Mouse (Mus musculus) forebrain, embryonic 14.5 days (tissue): ENCODE results near the gene Rbks. TPM values are rescaled to one million over a fixed set of nuclear protein-coding genes. Genes with fewer than 3 reads are reported as not detected.

Experiments used
- ATAC-seq: fragments of 200-750 bp; cut with Nextera tagmentation; 2 replicates; pipeline ENCODE4 v1.8.0; 2017; ENCODE audit warnings: mild to moderate bottlenecking, moderate library complexity
- DNase-seq: peaks from one replicate; pipeline ENCODE4 v3.0.0-alpha.2; 2015; ENCODE audit warnings: low spot score
- H3K27ac ChIP-seq: fragments of 300-500 bp; sonication (generic); 2 replicates; pipeline ENCODE4 v1.5.1; 2014; ENCODE audit warnings: low read depth, mild to moderate bottlenecking, control low read depth, low read length, moderate library complexity
- H3K27me3 ChIP-seq: fragments of 300-500 bp; sonication (generic); replicated peaks from 2 replicates; pipeline ENCODE4 v1.6.1; 2014; ENCODE audit warnings: low read length, control low read depth, mixed read lengths; ENCODE audit not compliant: control insufficient read depth, insufficient read depth
- H3K36me3 ChIP-seq: fragments of 300-500 bp; sonication (generic); 2 replicates; pipeline ENCODE4 v1.6.1; 2014; ENCODE audit warnings: low read length, control low read depth; ENCODE audit not compliant: control insufficient read depth, insufficient read depth
- H3K4me1 ChIP-seq: fragments of 300-500 bp; sonication (generic); 2 replicates; pipeline ENCODE4 v1.6.1; 2014; ENCODE audit warnings: antibody characterized with exemption, low read length, control low read depth; ENCODE audit not compliant: control insufficient read depth, insufficient read depth
- H3K4me2 ChIP-seq: fragments of 300-500 bp; sonication (generic); 2 replicates; pipeline ENCODE4 v1.6.1; 2014; ENCODE audit warnings: mild to moderate bottlenecking, control low read depth, low read length
- H3K4me3 ChIP-seq: fragments of 300-500 bp; sonication (generic); 2 replicates; pipeline ENCODE4 v1.5.1; 2014; ENCODE audit warnings: low read depth, low read length, control low read depth
- H3K9ac ChIP-seq: fragments of 300-500 bp; sonication (generic); 2 replicates; pipeline ENCODE4 v1.6.1; 2014; ENCODE audit warnings: mild to moderate bottlenecking, low read length, control low read depth, moderate library complexity
- H3K9me3 ChIP-seq: fragments of 300-500 bp; sonication (generic); replicated peaks from 2 replicates; pipeline ENCODE4 v1.6.1; 2016; ENCODE audit warnings: low read length, control low read depth, mixed read lengths; ENCODE audit not compliant: control insufficient read depth
- WGBS: fragments of 180-500 bp; shearing (Covaris S2); extraction: QIAGEN DNeasy Blood & Tissue Kit; methylation state at CpG from one replicate; pipeline ENCODE4 v1.1.7; 2014; 5-methylcytosine and 5-hydroxymethylcytosine counted together
- polyA plus RNA-seq: library from polyadenylated mRNA; unstranded; fragments of >200 nt; fragmentation: Nextera tagmentation; extraction: Ambion mirVana; gene quantifications from 2 replicates; pipeline ENCODE4 v1.2.1, GENCODE M21; 2014

Gene Rbks
- polyA plus RNA-seq, 1 experiment from 2014 or later: 1.9 TPM

- DNase-seq: no peak
- Histone ChIP-seq H3K36me3 (no peaks in the 10 kb centered on the region), H3K4me3 (no peak overlapping the region), H3K9me3 (no peaks in the 10 kb centered on the region), H3K9ac (no peak overlapping the region), H3K27ac (no peak overlapping the region), H3K4me1 (peaks cover 4% of the 10 kb centered on the region), H3K27me3 (no peaks in the 10 kb centered on the region), H3K4me2 (no peak overlapping the region)
- no peak for ATAC-seq
These were observed 4.2 kb downstream of the Rbks start for GRCm38 (mm10) chr5:31693191-31693590.

GRCm38 (mm10) chr5:31687972-31688371 is 9.5 kb downstream of the Rbks start:
- H3K4me1 ChIP-seq: no peaks in the 10 kb centered on the region
- H3K9ac ChIP-seq: no peak overlapping the region
- H3K27me3 ChIP-seq: no peaks in the 10 kb centered on the region
- no peak overlapping the region for H3K27ac ChIP-seq
- H3K9me3 ChIP-seq: no peaks in the 10 kb centered on the region
- H3K4me3 ChIP-seq: no peak overlapping the region
- ATAC-seq (no peak), DNase-seq (no peak)
- 89% methylated on average over 3 of the region's 3 CpGs for WGBS
- no peak overlapping the region for H3K4me2 ChIP-seq
- H3K36me3 ChIP-seq: no peaks in the 10 kb centered on the region

GRCm38 (mm10) chr5:31686040-31686439 is 11.4 kb downstream of the Rbks start:
- Histone ChIP-seq H3K4me1 (no peaks in the 10 kb centered on the region), H3K27ac (no peak overlapping the region), H3K36me3 (no peaks in the 10 kb centered on the region), H3K9me3 (no peaks in the 10 kb centered on the region), H3K4me2 (no peak overlapping the region), H3K27me3 (no peaks in the 10 kb centered on the region), H3K9ac (no peak overlapping the region), H3K4me3 (no peak overlapping the region)
- no peak for ATAC-seq
- no peak for DNase-seq
- 34% methylated on average over 2 of the region's 2 CpGs for WGBS

GRCm38 (mm10) chr5:31682305-31682704 is 15.1 kb downstream of the Rbks start:
- 88% methylated on average over 1 of the region's 1 CpGs for WGBS
- Histone ChIP-seq H3K27me3 (no peaks in the 10 kb centered on the region), H3K27ac (no peak overlapping the region), H3K4me1 (no peaks in the 10 kb centered on the region), H3K4me3 (no peak overlapping the region), H3K9ac (no peak overlapping the region), H3K36me3 (no peaks in the 10 kb centered on the region), H3K4me2 (no peak overlapping the region), H3K9me3 (no peaks in the 10 kb centered on the region)
- DNase-seq (no peak), ATAC-seq (no peak)

GRCm38 (mm10) chr5:31680183-31680582 is 17.2 kb downstream of the Rbks start:
- H3K4me2 ChIP-seq: no peak overlapping the region
- WGBS: 83% methylated on average over 4 of the region's 4 CpGs
- no peaks in the 10 kb centered on the region for H3K27me3 ChIP-seq
- H3K4me3 ChIP-seq: no peak overlapping the region
- H3K9me3 ChIP-seq: no peaks in the 10 kb centered on the region
- no peak overlapping the region for H3K9ac ChIP-seq
- H3K4me1 ChIP-seq: no peaks in the 10 kb centered on the region
- ATAC-seq (no peak), DNase-seq (no peak)
- H3K27ac ChIP-seq: no peak overlapping the region
- no peaks in the 10 kb centered on the region for H3K36me3 ChIP-seq

- WGBS: 97% methylated on average over 1 of the region's 1 CpGs
- no peak overlapping the region for H3K9ac ChIP-seq
- H3K27ac ChIP-seq: no peak overlapping the region
- H3K4me1 ChIP-seq: no peaks in the 10 kb centered on the region
- no peak overlapping the region for H3K4me3 ChIP-seq
- H3K36me3 ChIP-seq: no peaks in the 10 kb centered on the region
- DNase-seq: no peak
- H3K9me3 ChIP-seq: no peaks in the 10 kb centered on the region
- no peak for ATAC-seq
- H3K27me3 ChIP-seq: no peaks in the 10 kb centered on the region
- no peak overlapping the region for H3K4me2 ChIP-seq
These were observed 19.4 kb downstream of the Rbks start for GRCm38 (mm10) chr5:31678000-31678399.

GRCm38 (mm10) chr5:31673431-31673830 is 24.0 kb downstream of the Rbks start:
- H3K4me3 ChIP-seq: no peak overlapping the region
- no peak overlapping the region for H3K4me2 ChIP-seq
- DNase-seq: no peak
- H3K27me3 ChIP-seq: no peaks in the 10 kb centered on the region
- H3K36me3 ChIP-seq: no peaks in the 10 kb centered on the region
- WGBS: 70% methylated on average over 2 of the region's 2 CpGs
- no peak for ATAC-seq
- H3K9me3 ChIP-seq: no peaks in the 10 kb centered on the region
- H3K4me1 ChIP-seq: no peaks in the 10 kb centered on the region
- H3K27ac ChIP-seq: no peak overlapping the region
- H3K9ac ChIP-seq: no peak overlapping the region

GRCm38 (mm10) chr5:31671137-31671536 is 26.3 kb downstream of the Rbks start:
- no peak overlapping the region for H3K27ac ChIP-seq
- ATAC-seq (no peak), DNase-seq (no peak)
- no peaks in the 10 kb centered on the region for H3K27me3 ChIP-seq
- no peak overlapping the region for H3K9ac ChIP-seq
- H3K4me1 ChIP-seq: no peaks in the 10 kb centered on the region
- H3K9me3 ChIP-seq: no peaks in the 10 kb centered on the region
- WGBS: 54% methylated on average over 2 of the region's 2 CpGs
- no peaks in the 10 kb centered on the region for H3K36me3 ChIP-seq
- no peak overlapping the region for H3K4me2 ChIP-seq
- H3K4me3 ChIP-seq: no peak overlapping the region

GRCm38 (mm10) chr5:31669984-31670383 is 27.4 kb downstream of the Rbks start:
- Histone ChIP-seq H3K9ac (no peak overlapping the region), H3K27ac (no peak overlapping the region), H3K27me3 (no peaks in the 10 kb centered on the region), H3K4me2 (no peak overlapping the region), H3K36me3 (no peaks in the 10 kb centered on the region), H3K4me3 (no peak overlapping the region), H3K4me1 (no peaks in the 10 kb centered on the region), H3K9me3 (no peaks in the 10 kb centered on the region)
- ATAC-seq: no peak
- DNase-seq: no peak
- WGBS: 75% methylated on average over 5 of the region's 5 CpGs
